10 mouse cellular contexts compared by ENCODE assay signal in genomic region chr2:10755375-10755774, GRCm38 (mm10).
DNase-seq lines count a peak whose midpoint lies in the region; ATAC-seq and TF ChIP-seq lines count a peak whose summit lies in the region.
"Had no signal": no experiment of that assay in that cellular context is flagged by ENCODE, and none has a peak within 500 bp of the region (broad histone marks: within the 10 kb centered on the region; RNA-seq: fewer than 3 reads in every experiment).

No protein-coding gene starts in this region.

- H3K27ac ChIP-seq in hindbrain, postnatal 0 days, result no peak overlapping the region
- no peak overlapping the region for H3K27ac ChIP-seq in hindbrain, embryonic 12.5 days
- 0 out of 2 replicates have a peak overlapping the region, but pooled peaks have one; percentile 22 for H3K27ac ChIP-seq in limb, embryonic 15.5 days
- H3K27ac ChIP-seq: liver, embryonic 13.5 days had no signal

- no peak overlapping the region for H3K9ac ChIP-seq in hindbrain, postnatal 0 days (replicated peaks; ENCODE audit: low read length)
- H3K9ac ChIP-seq in hindbrain, embryonic 12.5 days, result no peak overlapping the region
- no peak overlapping the region for H3K9ac ChIP-seq in limb, embryonic 15.5 days
- H3K9ac ChIP-seq: liver, embryonic 13.5 days had no signal

- H3K4me2 ChIP-seq in hindbrain, postnatal 0 days (ENCODE audit: low read depth, low read length), result no peak overlapping the region
- no peak overlapping the region for H3K4me2 ChIP-seq in hindbrain, embryonic 12.5 days (replicated peaks)
- no peak overlapping the region for H3K4me2 ChIP-seq in limb, embryonic 15.5 days
- H3K4me2 ChIP-seq: liver, embryonic 13.5 days had no signal

- H3K36me3 ChIP-seq in hindbrain, postnatal 0 days (ENCODE audit: insufficient read depth, low read length), result no peaks in the 10 kb centered on the region
- H3K36me3 ChIP-seq in hindbrain, embryonic 12.5 days, result no peaks in the 10 kb centered on the region
- H3K36me3 ChIP-seq in limb, embryonic 15.5 days, result no peaks in the 10 kb centered on the region
- H3K36me3 ChIP-seq: G1E; liver, embryonic 13.5 days had no signal

- no peaks in the 10 kb centered on the region for H3K4me1 ChIP-seq in hindbrain, postnatal 0 days (ENCODE audit: insufficient read depth, low read length)
- peaks cover 5% of the 10 kb centered on the region; the same call in 1 of the 2 replicates for H3K4me1 ChIP-seq in hindbrain, embryonic 12.5 days
- H3K4me1 ChIP-seq in limb, embryonic 15.5 days, result 0 out of 2 replicates have a peak, but pooled peaks cover 9% of the 10 kb centered on the region
- H3K4me1 ChIP-seq: liver, embryonic 13.5 days had no signal

- peak; percentile 95 for ATAC-seq in hindbrain, postnatal 0 days
- no peak for ATAC-seq in hindbrain, embryonic 12.5 days (ENCODE audit: low FRiP score)
- peak; percentile 58 for ATAC-seq in limb, embryonic 15.5 days (ENCODE audit: insufficient number of reproducible peaks, low FRiP score, low TSS enrichment, low read depth)

- no peaks in the 10 kb centered on the region for H3K9me3 ChIP-seq in hindbrain, postnatal 0 days (ENCODE audit: low read length)
- H3K9me3 ChIP-seq in hindbrain, embryonic 12.5 days (replicated peaks), result no peaks in the 10 kb centered on the region
- H3K9me3 ChIP-seq in limb, embryonic 15.5 days, result no peaks in the 10 kb centered on the region
- H3K9me3 ChIP-seq: G1E; liver, embryonic 13.5 days had no signal

- TF ChIP-seq CTCF in hindbrain, postnatal 0 days (IDR thresholded peaks at IDR 0.05; ENCODE audit: low read depth), result peak; percentile 16; the same call in 1 of the 2 replicates

- H3K27me3 ChIP-seq in hindbrain, postnatal 0 days (ENCODE audit: insufficient read depth, low read length), result no peaks in the 10 kb centered on the region
- H3K27me3 ChIP-seq in hindbrain, embryonic 12.5 days, result no peaks in the 10 kb centered on the region
- H3K27me3 ChIP-seq in limb, embryonic 15.5 days, result no peaks in the 10 kb centered on the region
- H3K27me3 ChIP-seq: liver, embryonic 13.5 days had no signal

- peak; percentile 59 for DNase-seq in hindbrain, postnatal 0 days (ENCODE audit: low spot score)
- peak; percentile 81 for DNase-seq in brain, adult 2 months (ENCODE audit: low read depth, low spot score)
- peak; percentile 37 to 57 for DNase-seq in frontal cortex, postnatal 10 days (ENCODE audit: low spot score in 2 of 2)
- DNase-seq in thymus, postnatal 0 days (ENCODE audit: low spot score), result no peak
- DNase-seq in adrenal gland, postnatal 4 days (ENCODE audit: low spot score in 2 of 2), result no peak
- DNase-seq: liver, embryonic 13.5 days; thymus, adult 2 months had no signal

- 40% methylated on average over 3 of the region's 3 CpGs for WGBS in hindbrain, postnatal 0 days
- 54% methylated on average over 3 of the region's 3 CpGs for WGBS in hindbrain, embryonic 12.5 days
- WGBS in limb, embryonic 15.5 days, result 37% methylated on average over 3 of the region's 3 CpGs

- H3K4me3 ChIP-seq in hindbrain, postnatal 0 days (ENCODE audit: low read length), result no peak overlapping the region
- no peak overlapping the region for H3K4me3 ChIP-seq in hindbrain, embryonic 12.5 days
- no peak overlapping the region for H3K4me3 ChIP-seq in limb, embryonic 15.5 days
- H3K4me3 ChIP-seq: liver, embryonic 13.5 days had no signal

Comparison
In these comparisons a context has a peak if more than half of its experiments do, and no peak if none do; other contexts are left out.
1. DNase-seq: peak in hindbrain, postnatal 0 days (single experiment), brain, adult 2 months (single experiment) and frontal cortex, postnatal 10 days (2 of 2); none in thymus, postnatal 0 days (single experiment) and adrenal gland, postnatal 4 days (0 of 2).